Mouse (Mus musculus) induced T-regulatory cell, adult 2 months (primary cell): ENCODE results near the gene Rab3a.

Experiments
- DNase-seq: peaks from one replicate; pipeline ENCODE4 v3.0.0-alpha.2; 2012; ENCODE audit warnings: low read depth

The Rab3a gene

GRCm38 (mm10) chr8:70758616-70759561, 4.4 kb downstream of the Rab3a start:
- no peak for DNase-seq

GRCm38 (mm10) chr8:70760350-70760749, 5.9 kb downstream of the Rab3a start:
- DNase-seq, result peak; percentile 62

GRCm38 (mm10) chr8:70760775-70761406, 6.4 kb downstream of the Rab3a start, which contains the start of gene Mpv17l2:
Mpv17l2 (minus strand) TSS chr8:70760946.
- DNase-seq, result peak; percentile 98

- DNase-seq, result no peak
Measured at GRCm38 (mm10) chr8:70762118-70762517, 7.6 kb downstream of the Rab3a start.

GRCm38 (mm10) chr8:70763354-70763753, 8.9 kb downstream of the Rab3a start:
- peak; percentile 84 for DNase-seq

- no peak for DNase-seq
Measured at GRCm38 (mm10) chr8:70764026-70764425, 9.5 kb downstream of the Rab3a start.

- no peak for DNase-seq
Measured at GRCm38 (mm10) chr8:70764676-70765075, 10.2 kb downstream of the Rab3a start.

- peak; percentile 59 for DNase-seq
Measured at GRCm38 (mm10) chr8:70765329-70765728, 10.8 kb downstream of the Rab3a start.

- peak; percentile 84 for DNase-seq
Measured at GRCm38 (mm10) chr8:70765838-70766570, 11.5 kb downstream of the Rab3a start.

- DNase-seq, result peak; percentile 77
Measured at GRCm38 (mm10) chr8:70766571-70767440, 12.3 kb downstream of the Rab3a start.

- DNase-seq, result no peak
Measured at GRCm38 (mm10) chr8:70767503-70767902, 13.0 kb downstream of the Rab3a start.

GRCm38 (mm10) chr8:70768231-70768776, 13.8 kb downstream of the Rab3a start:
- no peak for DNase-seq

GRCm38 (mm10) chr8:70768956-70769355, 14.5 kb downstream of the Rab3a start:
- DNase-seq, result no peak

- peak; percentile 98 for DNase-seq
Measured at GRCm38 (mm10) chr8:70769359-70769758, 14.9 kb downstream of the Rab3a start.

GRCm38 (mm10) chr8:70769858-70770257, 15.4 kb downstream of the Rab3a start:
- no peak for DNase-seq

GRCm38 (mm10) chr8:70770748-70771147, 16.3 kb downstream of the Rab3a start:
- DNase-seq, result no peak

GRCm38 (mm10) chr8:70771217-70771616, 16.7 kb downstream of the Rab3a start:
- no peak for DNase-seq

GRCm38 (mm10) chr8:70772075-70772474, 17.6 kb downstream of the Rab3a start:
- DNase-seq, result no peak

GRCm38 (mm10) chr8:70772890-70773289, 18.4 kb downstream of the Rab3a start:
- DNase-seq, result peak; percentile 38

- DNase-seq, result no peak
Measured at GRCm38 (mm10) chr8:70773410-70773809, 18.9 kb downstream of the Rab3a start.

- no peak for DNase-seq
Measured at GRCm38 (mm10) chr8:70773833-70774232, 19.4 kb downstream of the Rab3a start.
